Mouse (Mus musculus) testis, postnatal 10 days (tissue): ENCODE data around the gene Crnkl1.

Experiments used
- DNase-seq: peaks from one replicate; pipeline ENCODE4 v3.0.0; 2021; ENCODE audit warnings: low spot score

The Crnkl1 gene

GRCm38 (mm10) chr2:145874879-145875482 lies 59.8 kb downstream of the Crnkl1 start:
- no peak for DNase-seq

GRCm38 (mm10) chr2:145873953-145874352 lies 60.9 kb downstream of the Crnkl1 start:
- DNase-seq: no peak

DNA sequence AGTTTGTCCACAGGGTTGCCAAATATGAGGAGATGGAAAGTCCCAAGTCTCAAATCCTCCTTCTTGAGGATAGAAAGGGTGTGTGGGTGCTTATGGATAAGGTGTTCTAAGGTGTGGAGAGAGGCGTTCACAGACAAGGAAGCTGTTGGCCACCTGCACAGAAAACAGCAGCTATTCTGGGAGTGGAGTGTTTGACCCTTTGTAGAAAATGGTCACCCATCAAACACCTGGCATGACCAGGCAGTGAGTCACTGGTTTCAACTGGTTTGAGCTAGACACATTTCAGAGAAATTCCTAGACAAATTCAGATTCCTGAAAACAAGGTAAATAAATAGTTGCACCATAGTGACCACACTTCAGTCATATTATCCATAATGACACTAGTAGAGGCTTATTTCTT lies 62.7 kb downstream of the Crnkl1 start:
- DNase-seq: no peak

DNA sequence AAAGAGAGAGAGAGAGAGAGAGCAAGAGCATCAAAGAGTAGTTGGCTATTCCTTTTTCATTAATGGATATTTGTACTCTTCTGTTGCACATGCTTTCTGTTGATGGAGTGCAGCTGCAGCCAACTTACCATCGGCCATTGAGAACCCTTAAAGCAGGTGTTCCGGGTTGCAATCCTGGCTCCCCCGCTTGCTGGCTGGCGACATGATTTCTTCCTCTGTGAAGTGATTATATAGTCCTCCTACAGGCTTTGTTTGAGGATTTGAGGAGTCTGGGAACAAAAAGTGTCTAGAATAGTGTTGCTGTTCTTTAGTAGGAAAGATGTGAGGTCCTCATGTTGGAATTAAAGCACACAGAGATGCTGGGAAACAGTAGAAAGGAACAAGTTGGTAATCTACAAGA lies 63.5 kb downstream of the Crnkl1 start:
- DNase-seq: no peak
